ENCODE assay signal across 8 mouse cellular contexts in genomic region chr17:26596856-26597481, GRCm38 (mm10). TPM values are rescaled to one million over a fixed set of nuclear protein-coding genes. Genes with fewer than 3 reads are reported as not detected.
DNase-seq lines count a peak whose midpoint lies in the region; ATAC-seq and TF ChIP-seq lines count a peak whose summit lies in the region.

No protein-coding gene starts in this region.

- TF ChIP-seq EP300 in ES-Bruce4 (IDR thresholded peaks at IDR 0.05; ENCODE audit: insufficient read depth, low read depth, low read length), result peak; percentile 93

- H3K36me3 ChIP-seq in ES-Bruce4 (ENCODE audit: control insufficient read depth, insufficient read depth, low read length, poor library complexity, severe bottlenecking) (no peaks in the 10 kb centered on the region), ES-E14 (ENCODE audit: control insufficient read depth, insufficient read depth, low read length, poor library complexity, severe bottlenecking) (no peaks in the 10 kb centered on the region; the same call in 1 of the 2 replicates)
- no peaks in the 10 kb centered on the region; the same call in 1 of the 2 replicates for H3K36me3 ChIP-seq in hindbrain, embryonic 14.5 days (replicated peaks; ENCODE audit: control insufficient read depth, insufficient read depth)

- no peak for DNase-seq in layer of hippocampus, adult 2 months (ENCODE audit: low spot score in 2 of 2)
- DNase-seq in layer of hippocampus, adult 11-12 months (ENCODE audit: low spot score), result no peak
- DNase-seq in ES-E14 (ENCODE audit: low read depth, low spot score), result no peak
- DNase-seq in hindbrain, embryonic 14.5 days (ENCODE audit: low spot score), result no peak
- DNase-seq in testis, postnatal 10 days (ENCODE audit: low spot score), result no peak
- no peak for DNase-seq in frontal cortex, postnatal 14 days (ENCODE audit: low spot score in 2 of 2)
- no peak for DNase-seq in cerebellum, adult 18-20 months

- TF ChIP-seq CTCF in layer of hippocampus, adult 2 months (conservative IDR thresholded peaks at IDR 0.05), result peak; percentile 59
- TF ChIP-seq CTCF in ES-Bruce4 (IDR thresholded peaks at IDR 0.05; ENCODE audit: low read depth, low read length), result peak; percentile 16

- in situ Hi-C loops in ES-E14 (cut with MboI; ENCODE audit: low sequenced_read_pairs in 2 of 2, unreplicated experiment in 2 of 2), result no loop called here

- H3K9me3 ChIP-seq in ES-Bruce4 (replicated peaks; ENCODE audit: control insufficient read depth, insufficient read depth, low read length, poor library complexity, severe bottlenecking) (no peaks in the 10 kb centered on the region), ES-E14 (ENCODE audit: control insufficient read depth, insufficient read depth, low read depth, low read length) (no peaks in the 10 kb centered on the region)
- no peaks in the 10 kb centered on the region for H3K9me3 ChIP-seq in hindbrain, embryonic 14.5 days (ENCODE audit: control insufficient read depth, low read length)

- no peak for TF ChIP-seq POLR2A in ES-Bruce4 (IDR thresholded peaks at IDR 0.05; ENCODE audit: insufficient read depth, low read length)

- peak overlapping the region; percentile 79 for H3K27ac ChIP-seq in layer of hippocampus, adult 2 months
- H3K27ac ChIP-seq in ES-Bruce4 (ENCODE audit: insufficient read depth, low read length) (peak overlapping the region; percentile 98), ES-E14 (ENCODE audit: insufficient read depth, low read depth, low read length, poor library complexity, severe bottlenecking) (peak overlapping the region; percentile 92)
- peak overlapping the region; percentile 56 for H3K27ac ChIP-seq in hindbrain, embryonic 14.5 days

- H3K4me2 ChIP-seq in hindbrain, embryonic 14.5 days (replicated peaks), result no peak overlapping the region

- H3K4me3 ChIP-seq in layer of hippocampus, adult 2 months, result no peak overlapping the region
- 0 out of 2 replicates have a peak overlapping the region, but pooled peaks have one; percentile 1 for H3K4me3 ChIP-seq in ES-Bruce4 (ENCODE audit: low read depth, low read length)
- no peak overlapping the region; a peak in 1 of 4 replicates for H3K4me3 ChIP-seq in ES-E14 (ENCODE audit: insufficient read depth in 1 of 2, low read depth in 1 of 2, low read length in 2 of 2, poor library complexity in 1 of 2, severe bottlenecking in 1 of 2)
- no peak overlapping the region for H3K4me3 ChIP-seq in hindbrain, embryonic 14.5 days (replicated peaks; ENCODE audit: low read length)

- no peaks in the 10 kb centered on the region for H3K27me3 ChIP-seq in ES-Bruce4 (ENCODE audit: control insufficient read depth, insufficient read depth, low read length, poor library complexity, severe bottlenecking)
- H3K27me3 ChIP-seq in hindbrain, embryonic 14.5 days (ENCODE audit: control insufficient read depth, insufficient read depth, low read length), result no peaks in the 10 kb centered on the region

- 79% methylated on average over 6 of the region's 6 CpGs for WGBS in hindbrain, embryonic 14.5 days

- H3K4me1 ChIP-seq in ES-Bruce4 (ENCODE audit: control insufficient read depth, insufficient read depth, low read length) (peaks cover 19% of the 10 kb centered on the region), ES-E14 (ENCODE audit: control insufficient read depth in 2 of 2, insufficient read depth in 2 of 2, low read length in 2 of 2, poor library complexity in 1 of 2) (peaks cover 19 to 36% of the 10 kb centered on the region in 2 experiments)
- peaks cover 28% of the 10 kb centered on the region for H3K4me1 ChIP-seq in hindbrain, embryonic 14.5 days (replicated peaks; ENCODE audit: control insufficient read depth, insufficient read depth, low read length)

- no peak for ATAC-seq in hindbrain, embryonic 14.5 days (ENCODE audit: low FRiP score)

- H3K9ac ChIP-seq in ES-Bruce4 (ENCODE audit: low read depth, poor library complexity, severe bottlenecking) (no peak overlapping the region), ES-E14 (ENCODE audit: insufficient read depth, low read depth, low read length, poor library complexity, severe bottlenecking) (no peak overlapping the region)
- H3K9ac ChIP-seq in hindbrain, embryonic 14.5 days, result 0 out of 2 replicates have a peak overlapping the region, but pooled peaks have one; percentile 25

TF ChIP-seq in ES-E14, 5 proteins besides CTCF, POLR2A, EP300 and RAD21:
- TF ChIP-seq MAFK (IDR thresholded peaks at IDR 0.05; ENCODE audit: insufficient read depth, low read depth, low read length) (no peak), HCFC1 (IDR thresholded peaks at IDR 0.05; ENCODE audit: borderline replicate concordance, insufficient read depth, low read length) (no peak)
TF ChIP-seq in ES-E14: peak in this region for 0.

RNA-seq across cellular contexts. Expression of gene Dusp1, which starts 35.0 kb away (rescaled TPM):
- total RNA-seq in layer of hippocampus, adult 2 months (2021), result 10 to 100 TPM; 14.9 to 20.9 TPM
- polyA plus RNA-seq in ES-Bruce4 (2011; ENCODE audit: insufficient read depth, insufficient read length, low read depth, missing spikeins), result 58.4 and 64.9 TPM in 2 replicates
- total RNA-seq in ES-E14 (2012; rRNA removed), result 20.0 and 21.2 TPM in 2 replicates
- 31.5 and 31.6 TPM in 2 replicates for polyA plus RNA-seq in hindbrain, embryonic 14.5 days (2014; fragmentation: Nextera tagmentation; extraction: Ambion mirVana)

RNA-seq across cellular contexts. Expression of gene Ergic1, which starts 35.7 kb away (rescaled TPM):
- total RNA-seq in layer of hippocampus, adult 2 months (2021), result 100 to 1,000 TPM; 121 to 124 TPM
- polyA plus RNA-seq in ES-Bruce4 (2011; ENCODE audit: insufficient read depth, insufficient read length, low read depth, missing spikeins), result 166 and 167 TPM in 2 replicates
- 97.5 and 142 TPM in 2 replicates for total RNA-seq in ES-E14 (2012; rRNA removed)
- 110 and 119 TPM in 2 replicates for polyA plus RNA-seq in hindbrain, embryonic 14.5 days (2014; fragmentation: Nextera tagmentation; extraction: Ambion mirVana)
